Mouse (Mus musculus) c-Kit-positive CD71-positive TER-119-negative erythroid progenitor cells, embryonic 14.5 days (primary cell): ENCODE results near the gene Armc2.

Experiments used
- DNase-seq: peaks from one replicate; pipeline ENCODE4 v3.0.0-alpha.2; 2013; ENCODE audit warnings: low read depth

Armc2 gene

GRCm38 (mm10) chr10:41866069-41866837 is 152.0 kb downstream of the Armc2 start:
- DNase-seq, result no peak
